Mouse (Mus musculus) cerebellum, adult 2 months (tissue): ENCODE measurements around the gene Ubr4. TPM values are rescaled to one million over a fixed set of nuclear protein-coding genes. Genes with fewer than 3 reads are reported as not detected.

Experiments
- DNase-seq, 2 experiments: peaks; one replicate each; pipeline ENCODE4 v3.0.0; 2021
- H3K27ac ChIP-seq: fragments of 200-500 bp; 2 replicates; pipeline ENCODE4 v1.5.1; 2012; ENCODE audit warnings: low read length, control low read depth, inconsistent platforms; ENCODE audit not compliant: insufficient read depth
- H3K27me3 ChIP-seq: fragments of 200-500 bp; 2 replicates; pipeline ENCODE4 v1.6.1; 2012; ENCODE audit warnings: inconsistent platforms, mild to moderate bottlenecking, low read length, moderate library complexity; ENCODE audit not compliant: control insufficient read depth, insufficient read depth
- H3K4me1 ChIP-seq: fragments of 200-500 bp; 2 replicates; pipeline ENCODE4 v1.6.1; 2011; ENCODE audit warnings: low read length; ENCODE audit not compliant: control insufficient read depth, insufficient read depth
- H3K4me3 ChIP-seq: fragments of 200-500 bp; replicated peaks from 2 replicates; pipeline ENCODE3; 2011; ENCODE audit warnings: mild to moderate bottlenecking, low read depth, low read length, control low read depth; ENCODE audit not compliant: insufficient read depth
- CTCF ChIP-seq: fragments of 200-500 bp; IDR thresholded peaks from 2 replicates; pipeline ENCODE4 v1.5.1; 2011; ENCODE audit warnings: low read depth, mild to moderate bottlenecking, control low read depth, low read length, moderate library complexity, borderline replicate concordance; ENCODE audit not compliant: insufficient read depth
- POLR2A ChIP-seq: fragments of 200-500 bp; IDR thresholded peaks from 2 replicates; pipeline ENCODE4 v1.6.1; 2011; ENCODE audit warnings: low read length, control low read depth, borderline replicate concordance; ENCODE audit not compliant: insufficient read depth
- WGBS: fragments of 180-500 bp; shearing (Covaris S2); methylation state at CpG from one replicate; pipeline ENCODE4 v1.1.7; 2018; 5-methylcytosine and 5-hydroxymethylcytosine counted together
- polyA plus RNA-seq: library from polyadenylated mRNA; depleted of rRNA; stranded (reverse); fragments of >200 nt; gene quantifications from 2 replicates; pipeline ENCODE4 v1.2.3, GENCODE M21; 2012

Gene Ubr4
- polyA plus RNA-seq, 1 experiment: 256 TPM

DNA sequence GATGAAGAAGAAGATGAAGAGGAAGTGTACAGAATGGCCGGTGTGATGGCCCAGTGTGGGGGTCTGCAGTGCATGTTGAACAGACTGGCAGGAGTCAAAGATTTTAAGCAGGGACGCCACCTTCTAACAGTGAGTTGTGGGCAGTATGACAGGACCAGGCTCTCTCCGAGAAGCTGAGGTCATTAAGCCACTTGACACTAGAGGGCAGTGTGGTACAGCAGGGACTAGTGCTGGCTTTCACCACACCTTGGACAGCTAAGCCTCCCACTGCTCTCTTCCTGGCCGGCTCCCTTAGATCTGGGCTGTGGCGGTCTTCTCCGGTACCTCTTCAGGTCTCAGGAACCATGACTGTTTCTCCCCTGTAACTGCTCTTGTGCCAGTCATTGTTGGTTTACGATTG, 117.8 kb downstream of the Ubr4 start:
- peak; percentile 89 to 92 for DNase-seq
- Histone ChIP-seq H3K27me3 (no peaks in the 10 kb centered on the region), H3K4me3 (no peak overlapping the region), H3K4me1 (peaks cover 25% of the 10 kb centered on the region), H3K27ac (no peak overlapping the region)
- TF ChIP-seq CTCF: peak; percentile 99
- TF ChIP-seq POLR2A: no peak
- WGBS: 22% methylated on average over 7 of the region's 7 CpGs

DNA sequence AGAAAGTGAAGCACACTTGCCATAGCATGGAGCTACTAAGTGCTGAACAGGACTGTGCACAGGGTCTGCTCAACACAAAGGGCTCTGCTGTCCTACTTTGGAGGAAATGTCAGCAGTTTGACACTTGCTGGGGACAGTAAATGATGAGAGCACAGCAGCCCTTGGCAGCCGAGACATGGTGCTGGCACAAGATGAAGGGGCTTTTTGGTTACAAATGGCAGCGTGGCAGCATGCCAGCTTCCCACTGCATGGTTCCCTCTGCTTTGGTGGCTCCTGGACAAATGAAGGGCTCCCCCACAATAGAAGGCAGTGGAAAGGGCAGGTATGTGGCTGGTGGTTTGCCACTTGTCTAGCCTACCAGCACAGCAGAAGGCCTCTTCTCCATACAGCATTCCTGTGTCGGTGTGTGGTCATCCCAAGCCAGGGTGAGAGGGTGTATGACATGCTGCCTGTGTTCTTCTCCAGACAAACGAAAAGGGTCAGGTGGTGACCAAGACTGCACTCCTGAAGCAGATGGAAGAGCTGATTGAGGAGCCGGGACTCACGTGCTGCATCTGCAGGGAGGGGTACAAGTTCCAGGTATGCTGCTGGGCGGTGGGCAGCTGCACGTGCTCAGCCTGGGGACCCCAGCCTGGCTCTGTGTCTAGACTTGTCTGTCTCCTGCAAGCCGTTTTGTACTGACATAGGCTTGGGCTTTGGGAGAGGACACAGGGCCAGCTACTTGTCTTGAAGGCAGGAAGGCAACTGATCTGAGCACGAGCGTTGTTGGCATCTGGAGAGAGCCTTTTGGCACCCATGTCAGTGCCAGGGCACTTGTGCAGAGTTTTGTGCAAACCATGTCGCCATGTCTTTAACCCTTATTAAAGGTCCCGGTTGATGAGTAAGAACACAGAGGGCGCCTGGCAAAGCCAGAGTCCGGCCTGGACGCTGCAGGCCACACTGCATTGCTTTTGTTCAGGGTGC, 124.5 kb downstream of the Ubr4 start:
- Histone ChIP-seq H3K4me3 (no peak overlapping the region), H3K27ac (no peak overlapping the region), H3K27me3 (no peaks in the 10 kb centered on the region), H3K4me1 (peaks cover 37% of the 10 kb centered on the region)
- peak; percentile 58 to 65 for DNase-seq
- WGBS: 36% methylated on average over 16 of the region's 16 CpGs
- no peak for TF ChIP-seq CTCF
- no peak for TF ChIP-seq POLR2A

DNA sequence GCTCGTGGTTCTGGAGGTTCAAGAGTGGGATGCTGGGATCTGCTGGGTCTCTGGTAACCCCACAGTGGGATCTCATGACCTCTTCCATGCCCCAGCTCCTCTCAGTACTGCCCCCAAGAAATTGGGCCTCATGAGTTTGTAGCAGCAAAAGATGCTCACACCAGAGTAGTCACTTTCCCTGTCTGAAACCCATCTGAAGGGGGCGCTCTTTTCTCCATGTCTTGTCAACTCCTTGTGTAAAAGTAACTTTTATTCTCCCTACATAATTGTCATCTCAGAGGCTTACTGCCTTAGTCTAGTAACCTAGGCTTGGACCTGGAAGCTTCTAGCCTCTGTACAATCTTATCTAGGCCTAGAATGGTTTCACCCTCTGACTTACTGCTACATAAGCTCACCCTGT, 125.6 kb downstream of the Ubr4 start:
- WGBS: 85% methylated on average over 2 of the region's 2 CpGs
- Histone ChIP-seq H3K4me3 (no peak overlapping the region), H3K4me1 (peaks cover 37% of the 10 kb centered on the region), H3K27me3 (no peaks in the 10 kb centered on the region), H3K27ac (no peak overlapping the region)
- no peak for TF ChIP-seq CTCF
- no peak for DNase-seq

DNA sequence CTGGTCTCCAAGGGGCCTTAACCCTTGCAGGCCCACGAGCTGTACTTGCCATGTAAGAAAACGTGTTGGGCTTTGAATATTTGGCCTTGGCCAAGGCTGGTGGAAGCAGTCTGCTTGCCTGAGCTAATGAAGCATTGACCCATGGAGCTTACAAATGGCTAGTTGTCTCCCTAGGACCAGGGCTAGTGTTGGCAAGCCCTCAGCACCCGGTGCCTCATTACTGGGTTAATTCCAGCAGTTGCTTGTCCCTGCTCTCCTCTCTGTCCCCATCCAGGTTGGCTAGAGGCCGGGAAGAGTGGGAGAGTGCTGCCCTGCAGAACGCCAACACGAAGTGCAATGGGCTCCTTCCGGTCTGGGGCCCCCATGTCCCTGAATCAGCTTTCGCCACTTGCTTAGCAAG, 126.8 kb downstream of the Ubr4 start:
- peak; percentile 46 to 63 for DNase-seq
- no peak overlapping the region for H3K27ac ChIP-seq
- peaks cover 37% of the 10 kb centered on the region for H3K4me1 ChIP-seq
- H3K27me3 ChIP-seq: no peaks in the 10 kb centered on the region
- 21% methylated on average over 8 of the region's 8 CpGs for WGBS
- no peak for TF ChIP-seq CTCF
- H3K4me3 ChIP-seq: no peak overlapping the region

DNA sequence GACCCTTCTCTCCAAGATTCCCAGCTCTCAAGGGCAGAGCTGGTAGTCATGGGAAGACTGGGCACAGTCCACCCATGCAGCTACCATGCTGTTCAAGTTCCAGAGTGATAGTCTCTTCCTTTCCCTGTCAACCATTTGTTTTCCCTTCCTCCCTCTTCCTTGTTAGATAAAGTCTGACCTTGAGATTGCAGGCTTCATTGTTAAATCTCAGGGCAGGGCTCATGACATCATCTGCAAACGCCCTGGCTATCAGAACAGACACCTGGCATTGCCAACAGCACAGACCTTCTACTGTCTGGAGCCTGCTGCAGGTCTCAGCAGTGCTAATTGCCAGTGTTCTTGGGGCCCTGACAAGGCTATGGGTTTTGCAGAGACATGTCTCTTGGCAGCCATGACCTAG, 129.0 kb downstream of the Ubr4 start:
- Histone ChIP-seq H3K27ac (no peak overlapping the region; the same call in 1 of the 2 replicates), H3K4me3 (no peak overlapping the region), H3K4me1 (peaks cover 32% of the 10 kb centered on the region), H3K27me3 (no peaks in the 10 kb centered on the region)
- peak in 1 of 2 experiments; percentile 50 for DNase-seq
- 19% methylated on average over 1 of the region's 1 CpGs for WGBS
- TF ChIP-seq CTCF: no peak
- TF ChIP-seq POLR2A: no peak

DNA sequence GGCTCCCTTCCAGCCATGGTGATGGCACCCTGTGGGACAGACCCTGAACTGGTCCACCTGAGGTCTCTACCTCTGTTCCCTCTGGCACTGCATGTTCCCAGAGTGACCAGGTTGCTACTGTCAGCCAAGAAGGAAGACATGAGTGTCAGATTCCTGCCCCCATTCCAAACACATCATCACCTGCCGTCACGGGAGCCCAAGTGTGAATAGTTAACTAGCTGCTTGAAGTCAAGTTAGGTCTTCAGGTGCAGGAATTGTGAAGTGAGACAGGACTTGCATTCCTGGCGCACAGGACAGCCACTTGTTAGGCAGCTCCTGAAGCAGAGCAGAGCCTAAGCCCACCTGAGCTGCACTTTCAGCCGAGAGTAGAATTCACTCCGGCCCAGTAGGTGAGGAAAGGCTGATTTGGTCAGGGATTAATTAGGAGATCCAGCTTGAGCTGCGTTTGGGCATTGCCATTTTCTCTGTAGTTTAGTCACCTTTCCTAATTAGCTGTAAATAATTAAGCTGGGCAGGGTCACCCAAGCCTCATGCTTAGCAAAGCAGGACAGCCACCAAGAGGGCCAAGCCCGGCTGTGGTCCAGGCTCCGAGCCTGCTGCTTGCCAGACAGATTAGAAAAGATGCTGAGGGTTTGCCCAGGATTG, 131.2 kb downstream of the Ubr4 start:
- Histone ChIP-seq H3K4me3 (no peak overlapping the region), H3K27ac (no peak overlapping the region), H3K4me1 (peaks cover 23% of the 10 kb centered on the region), H3K27me3 (no peaks in the 10 kb centered on the region)
- 79% methylated on average over 8 of the region's 8 CpGs for WGBS
- no peak for DNase-seq
- no peak for TF ChIP-seq CTCF
- no peak for TF ChIP-seq POLR2A

DNA sequence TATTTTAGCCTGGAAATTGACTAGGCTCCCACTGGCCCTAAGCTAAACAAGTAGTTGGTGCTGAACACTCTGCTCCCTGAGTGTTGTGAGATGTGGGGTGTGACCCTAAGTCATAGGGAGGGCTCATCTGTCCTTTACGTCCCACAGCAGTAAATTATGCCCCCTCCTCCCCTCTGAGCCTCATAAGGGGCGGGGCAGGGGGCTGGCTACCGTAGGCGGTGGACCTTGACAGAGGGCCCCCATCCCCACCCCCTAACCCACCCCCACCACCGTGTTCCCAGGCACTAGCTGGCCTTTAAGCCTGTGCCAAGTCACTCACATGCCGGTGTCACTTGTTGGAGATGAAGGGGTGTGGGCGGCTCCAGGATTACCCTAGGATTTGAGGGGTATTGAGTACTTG, 132.1 kb downstream of the Ubr4 start:
- WGBS: 62% methylated on average over 7 of the region's 7 CpGs
- TF ChIP-seq CTCF (no peak), POLR2A (no peak)
- Histone ChIP-seq H3K27me3 (no peaks in the 10 kb centered on the region), H3K4me3 (no peak overlapping the region), H3K4me1 (peaks cover 19% of the 10 kb centered on the region), H3K27ac (no peak overlapping the region)
- DNase-seq: no peak

DNA sequence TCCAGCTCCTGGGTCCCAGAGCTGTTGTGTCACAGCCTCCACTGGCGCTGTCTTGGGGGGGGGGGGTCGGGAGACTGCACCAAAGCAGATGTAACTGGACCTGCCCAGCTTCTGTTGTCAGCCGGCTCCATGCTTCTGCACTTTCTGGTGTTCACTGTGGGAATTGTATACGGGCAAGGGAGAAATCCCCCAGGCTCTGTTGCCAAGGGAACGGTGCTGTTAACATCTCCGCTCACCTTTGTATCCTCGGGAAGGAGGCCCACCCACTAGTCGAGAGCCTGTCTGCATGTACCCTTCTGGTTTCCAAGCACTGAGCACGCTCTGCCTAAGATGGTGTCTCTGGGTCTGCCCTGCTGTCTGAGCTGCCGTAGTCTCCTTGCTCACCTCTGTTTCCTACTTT, 134.7 kb downstream of the Ubr4 start:
- no peak overlapping the region for H3K4me3 ChIP-seq
- no peak overlapping the region for H3K27ac ChIP-seq
- H3K4me1 ChIP-seq: peaks cover 33% of the 10 kb centered on the region
- no peak for TF ChIP-seq CTCF
- TF ChIP-seq POLR2A: no peak
- H3K27me3 ChIP-seq: no peaks in the 10 kb centered on the region
- no peak for DNase-seq
- 72% methylated on average over 10 of the region's 10 CpGs for WGBS
